Mouse (Mus musculus) bone marrow macrophage, adult 2 months (primary cell): Measurements from ENCODE around the gene 4930447C04Rik.

Experiments
- CTCF ChIP-seq: IDR thresholded peaks from 2 replicates; pipeline ENCODE4 v1.5.1; 2012; ENCODE audit warnings: low read depth, mild to moderate bottlenecking, low read length, moderate library complexity
- POLR2A ChIP-seq: IDR thresholded peaks from 2 replicates; pipeline ENCODE4 v1.6.1; 2012; ENCODE audit warnings: mild to moderate bottlenecking, low read depth, low read length, borderline replicate concordance

GRCm38 (mm10) chr12:72843973-72844620, 96.5 kb downstream of the 4930447C04Rik start:
- TF ChIP-seq CTCF (no peak; the same call in 1 of the 2 replicates), POLR2A (no peak)
